Comparison of ENCODE assay signal across 22 mouse cellular contexts in genomic region chr11:86618548-86619335, GRCm38 (mm10).
A peak's percentile ranks its signal among the peaks of the same experiment; 100 is the strongest.
DNase-seq lines count a peak whose midpoint lies in the region; ATAC-seq and TF ChIP-seq lines count a peak whose summit lies in the region.
"Had no signal": no experiment of that assay in that cellular context is flagged by ENCODE, and none has a peak within 500 bp of the region (broad histone marks: within the 10 kb centered on the region; RNA-seq: fewer than 3 reads in every experiment).

No protein-coding gene starts in this region.

- no peaks in the 10 kb centered on the region for H3K27me3 ChIP-seq in lung, embryonic 16.5 days (ENCODE audit: control insufficient read depth, insufficient read depth, low read depth, low read length)
- H3K27me3 ChIP-seq: forebrain, embryonic 12.5 days; heart, embryonic 15.5 days; hindbrain, embryonic 13.5 days; liver, embryonic 13.5 days; lung, embryonic 15.5 days; midbrain, embryonic 12.5 days; Patski had no signal

- no peak overlapping the region for H3K27ac ChIP-seq in lung, embryonic 16.5 days (ENCODE audit: low read length)
- peak overlapping the region; percentile 69 for H3K27ac ChIP-seq in bone marrow macrophage, adult 2 months (ENCODE audit: insufficient read depth, low read depth, low read length)
- H3K27ac ChIP-seq in macrophage: peak overlapping the region; percentile 59
- H3K27ac ChIP-seq: forebrain, embryonic 12.5 days; heart, embryonic 15.5 days; hindbrain, embryonic 13.5 days; layer of hippocampus, adult 2 months; liver, embryonic 13.5 days; lung, embryonic 15.5 days; midbrain, embryonic 12.5 days had no signal

- intact Hi-C loops in left cerebral cortex, postnatal 4 days (cut with DNase I): no loop called here

- H3K9ac ChIP-seq in lung, embryonic 16.5 days (ENCODE audit: low read length): no peak overlapping the region
- H3K9ac ChIP-seq: forebrain, embryonic 12.5 days; heart, embryonic 15.5 days; hindbrain, embryonic 13.5 days; liver, embryonic 13.5 days; lung, embryonic 15.5 days; midbrain, embryonic 12.5 days had no signal

- peaks cover 61% of the 10 kb centered on the region; the same call in 1 of the 2 replicates for H3K79me2 ChIP-seq in macrophage (ENCODE audit: inconsistent target)

- H3K9me3 ChIP-seq in lung, embryonic 16.5 days (ENCODE audit: control insufficient read depth, low read length): no peaks in the 10 kb centered on the region
- H3K9me3 ChIP-seq: forebrain, embryonic 12.5 days; heart, embryonic 15.5 days; hindbrain, embryonic 13.5 days; liver, embryonic 13.5 days; lung, embryonic 15.5 days; midbrain, embryonic 12.5 days had no signal

- H3K4me1 ChIP-seq in lung, embryonic 16.5 days (replicated peaks; ENCODE audit: control insufficient read depth, insufficient read depth, low read length): peaks cover 5% of the 10 kb centered on the region; the same call in 1 of the 2 replicates
- H3K4me1 ChIP-seq in bone marrow macrophage, adult 2 months (ENCODE audit: control insufficient read depth, insufficient read depth, low read length): peaks cover 48% of the 10 kb centered on the region
- H3K4me1 ChIP-seq: forebrain, embryonic 12.5 days; heart, embryonic 15.5 days; midbrain, embryonic 12.5 days had no signal

- no peaks in the 10 kb centered on the region for H3K36me3 ChIP-seq in lung, embryonic 16.5 days (ENCODE audit: control insufficient read depth, insufficient read depth, low read length)
- no peaks in the 10 kb centered on the region for H3K36me3 ChIP-seq in macrophage (ENCODE audit: inconsistent target)
- H3K36me3 ChIP-seq: forebrain, embryonic 12.5 days; heart, embryonic 15.5 days; hindbrain, embryonic 13.5 days; lung, embryonic 15.5 days had no signal

- ATAC-seq in lung, embryonic 16.5 days (ENCODE audit: low read depth): 0 out of 2 replicates have a peak, but pooled peaks have one; percentile 36
- ATAC-seq in CD4-positive, CD25-positive, alpha-beta regulatory T cell, adult 4 months: peak; percentile 24
- ATAC-seq: Patski had no signal

- no peak for TF ChIP-seq POLR2A in bone marrow macrophage, adult 2 months (IDR thresholded peaks at IDR 0.05; ENCODE audit: borderline replicate concordance, low read depth, low read length)

- WGBS in lung, embryonic 16.5 days: 84% methylated on average over 2 of the region's 2 CpGs
- 100% methylated on average over 2 of the region's 2 CpGs for WGBS in macrophage (ENCODE audit: missing documents)

- H3K4me3 ChIP-seq in lung, embryonic 16.5 days (ENCODE audit: low read length): no peak overlapping the region
- H3K4me3 ChIP-seq in bone marrow macrophage, adult 2 months (ENCODE audit: insufficient read depth, low read length): no peak overlapping the region
- H3K4me3 ChIP-seq in macrophage (ENCODE audit: inconsistent target): no peak overlapping the region
- H3K4me3 ChIP-seq: forebrain, embryonic 12.5 days; heart, embryonic 15.5 days; hindbrain, embryonic 13.5 days; layer of hippocampus, adult 2 months; liver, embryonic 13.5 days; lung, embryonic 15.5 days; midbrain, embryonic 12.5 days had no signal

- TF ChIP-seq CTCF in bone marrow macrophage, adult 2 months (IDR thresholded peaks at IDR 0.05; ENCODE audit: low read depth, low read length): no peak

- H3K4me2 ChIP-seq in lung, embryonic 16.5 days (ENCODE audit: low read depth, low read length): no peak overlapping the region
- H3K4me2 ChIP-seq: forebrain, embryonic 12.5 days; heart, embryonic 15.5 days; hindbrain, embryonic 13.5 days; liver, embryonic 13.5 days; lung, embryonic 15.5 days; midbrain, embryonic 12.5 days had no signal

- no peak for DNase-seq in lung, postnatal 25 days (ENCODE audit: low spot score)
- no peak for DNase-seq in left cerebral cortex, postnatal 4 days
- DNase-seq in kidney, postnatal 4 days: no peak
- DNase-seq: adrenal gland, postnatal 36 days; cerebellum, adult 18-20 months; cerebellum, postnatal 14 days; gastrocnemius, postnatal 36 days; heart, postnatal 36 days; kidney, adult 11 months; liver, embryonic 13.5 days; thymus, postnatal 14 days had no signal
